Mouse (Mus musculus): ENCODE results near the gene Grk2. TPM values are rescaled to one million over a fixed set of nuclear protein-coding genes. Genes with fewer than 3 reads are reported as not detected.

Grk2 gene
- polyA plus RNA-seq, 1 experiment from 2014 or later: 11.9 TPM

- ATAC-seq: no peak
- no peaks in the 10 kb centered on the region for H3K36me3 ChIP-seq (replicated peaks; ENCODE audit: insufficient read depth, low read length)
- DNase-seq: no peak
Measured at GRCm38 (mm10) chr19:4247010-4247409, 59.0 kb downstream of the Grk2 start.

DNA sequence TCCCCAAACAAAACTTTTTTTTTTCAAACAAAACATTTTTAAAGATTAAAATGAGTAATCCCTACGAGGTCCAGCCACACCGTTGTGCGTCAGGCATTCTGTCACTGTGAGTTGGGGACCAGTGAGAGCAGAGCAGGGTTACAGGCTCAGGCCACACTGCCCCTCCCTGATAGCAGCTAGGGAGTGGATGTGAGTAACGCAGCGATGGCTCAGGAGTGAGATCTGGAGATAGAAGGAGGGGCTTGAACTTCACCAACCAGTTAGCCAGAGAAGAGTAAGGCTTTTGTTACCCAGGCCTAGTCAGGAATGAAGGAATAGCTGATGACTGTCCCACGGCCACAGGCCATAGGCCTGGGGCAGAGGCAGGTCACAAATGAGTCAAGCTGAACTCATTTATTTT, 61.2 kb downstream of the Grk2 start:
- no peak for ATAC-seq
- 80% methylated on average over 6 of the region's 6 CpGs for WGBS (ENCODE audit: insufficient replicate concordance)

More at GRCm38 (mm10) chr19:4247010-4247409, 59.0 kb downstream of the Grk2 start:
- WGBS (ENCODE audit: insufficient replicate concordance): 54% methylated on average over 1 of the region's 1 CpGs
- TF ChIP-seq CTCF (IDR thresholded peaks at IDR 0.05; ENCODE audit: low read depth) (peak; percentile 54), EP300 (IDR thresholded peaks at IDR 0.05; ENCODE audit: low read depth) (no peak)
- no peak overlapping the region for H3K4me3 ChIP-seq (ENCODE audit: low read depth, low read length)
- H3K9ac ChIP-seq (replicated peaks): no peak overlapping the region
- no peaks in the 10 kb centered on the region for H3K27me3 ChIP-seq (ENCODE audit: insufficient read depth, low read length)
- H3K4me1 ChIP-seq (ENCODE audit: insufficient read depth): no peaks in the 10 kb centered on the region
- no peak overlapping the region for H3K4me2 ChIP-seq (ENCODE audit: low read depth, low read length)
- H3K9me3 ChIP-seq (ENCODE audit: low read length): no peaks in the 10 kb centered on the region
- H3K27ac ChIP-seq (ENCODE audit: low read depth): no peak overlapping the region

GRCm38 (mm10) chr19:4242416-4242815, 63.6 kb downstream of the Grk2 start:
- no peak for ATAC-seq
- Histone ChIP-seq H3K27ac (ENCODE audit: low read depth) (no peak overlapping the region), H3K9me3 (ENCODE audit: low read length) (no peaks in the 10 kb centered on the region), H3K4me3 (ENCODE audit: low read depth, low read length) (no peak overlapping the region), H3K4me1 (ENCODE audit: insufficient read depth) (no peaks in the 10 kb centered on the region), H3K27me3 (ENCODE audit: insufficient read depth, low read length) (no peaks in the 10 kb centered on the region), H3K36me3 (replicated peaks; ENCODE audit: insufficient read depth, low read length) (no peaks in the 10 kb centered on the region), H3K4me2 (ENCODE audit: low read depth, low read length) (no peak overlapping the region), H3K9ac (replicated peaks) (no peak overlapping the region)
- TF ChIP-seq EP300 (IDR thresholded peaks at IDR 0.05; ENCODE audit: low read depth) (no peak), CTCF (IDR thresholded peaks at IDR 0.05; ENCODE audit: low read depth) (peak; percentile 55)
- 66% methylated on average over 3 of the region's 3 CpGs for WGBS (ENCODE audit: insufficient replicate concordance)
- no peak for DNase-seq

More for the DNA sequence above, 61.2 kb downstream of the Grk2 start:
- TF ChIP-seq CTCF (IDR thresholded peaks at IDR 0.05; ENCODE audit: low read depth) (no peak), EP300 (IDR thresholded peaks at IDR 0.05; ENCODE audit: low read depth) (no peak)
- Histone ChIP-seq H3K9ac (replicated peaks) (no peak overlapping the region), H3K4me1 (ENCODE audit: insufficient read depth) (no peaks in the 10 kb centered on the region), H3K36me3 (replicated peaks; ENCODE audit: insufficient read depth, low read length) (no peaks in the 10 kb centered on the region), H3K27me3 (ENCODE audit: insufficient read depth, low read length) (no peaks in the 10 kb centered on the region), H3K4me2 (ENCODE audit: low read depth, low read length) (no peak overlapping the region), H3K4me3 (ENCODE audit: low read depth, low read length) (no peak overlapping the region), H3K9me3 (ENCODE audit: low read length) (no peaks in the 10 kb centered on the region), H3K27ac (ENCODE audit: low read depth) (no peak overlapping the region)
- DNase-seq: no peak

- no peak for TF ChIP-seq EP300 (IDR thresholded peaks at IDR 0.05; ENCODE audit: low read depth)
- TF ChIP-seq CTCF (IDR thresholded peaks at IDR 0.05; ENCODE audit: low read depth): no peak
- Histone ChIP-seq H3K4me1 (ENCODE audit: insufficient read depth) (no peaks in the 10 kb centered on the region), H3K27me3 (ENCODE audit: insufficient read depth, low read length) (no peaks in the 10 kb centered on the region), H3K27ac (ENCODE audit: low read depth) (peak overlapping the region; percentile 18; the same call in 1 of the 2 replicates), H3K4me2 (ENCODE audit: low read depth, low read length) (no peak overlapping the region), H3K36me3 (replicated peaks; ENCODE audit: insufficient read depth, low read length) (no peaks in the 10 kb centered on the region), H3K9ac (replicated peaks) (no peak overlapping the region), H3K9me3 (ENCODE audit: low read length) (no peaks in the 10 kb centered on the region), H3K4me3 (ENCODE audit: low read depth, low read length) (no peak overlapping the region)
- WGBS (ENCODE audit: insufficient replicate concordance): 46% methylated on average over 8 of the region's 8 CpGs
- DNase-seq (no peak), ATAC-seq (peak; percentile 93)
Measured at GRCm38 (mm10) chr19:4240247-4240668, 65.8 kb downstream of the Grk2 start.

Small RNAs within 50 kb of the gene (microRNA-seq; reads per million reads assigned to microRNA genes)
- gene Mir6985: not detected

Other genes starting within 250 kb of the Grk2 start
- 64.5 and 67.3 TPM in 2 replicates for gene Gstp3, start 246.7 kb downstream of the Grk2 start, polyA plus RNA-seq (2015; fragmentation: Nextera tagmentation; extraction: Ambion mirVana)
- 0.38 and 0.43 TPM in 2 replicates for gene Cabp2, start 224.6 kb downstream of the Grk2 start, polyA plus RNA-seq (2015; fragmentation: Nextera tagmentation; extraction: Ambion mirVana)
- gene Cdk2ap2, start 209.0 kb downstream of the Grk2 start, polyA plus RNA-seq (2015; fragmentation: Nextera tagmentation; extraction: Ambion mirVana): 91.2 and 91.9 TPM in 2 replicates
- 6.6 and 7.4 TPM in 2 replicates for gene Pitpnm1, start 206.2 kb downstream of the Grk2 start, polyA plus RNA-seq (2015; fragmentation: Nextera tagmentation; extraction: Ambion mirVana)
- 23.1 and 26.8 TPM in 2 replicates for gene Aip, start 180.4 kb downstream of the Grk2 start, polyA plus RNA-seq (2015; fragmentation: Nextera tagmentation; extraction: Ambion mirVana)
- gene Gpr152, start 166.4 kb downstream of the Grk2 start, polyA plus RNA-seq (2015; fragmentation: Nextera tagmentation; extraction: Ambion mirVana): not detected in 2 replicates
- gene Cabp4, start 162.2 kb downstream of the Grk2 start, polyA plus RNA-seq (2015; fragmentation: Nextera tagmentation; extraction: Ambion mirVana): 0.11 and 0.15 TPM in 2 replicates
- gene Coro1b, start 157.6 kb downstream of the Grk2 start, polyA plus RNA-seq (2015; fragmentation: Nextera tagmentation; extraction: Ambion mirVana): 63.0 and 64.4 TPM in 2 replicates
- 35.7 and 35.8 TPM in 2 replicates for gene Ptprcap, start 152.6 kb downstream of the Grk2 start, polyA plus RNA-seq (2015; fragmentation: Nextera tagmentation; extraction: Ambion mirVana)
- 22.1 and 23.0 TPM in 2 replicates for gene Rps6kb2, start 142.9 kb downstream of the Grk2 start, polyA plus RNA-seq (2015; fragmentation: Nextera tagmentation; extraction: Ambion mirVana)
- 0.73 and 0.90 TPM in 2 replicates for gene Carns1, start 130.7 kb downstream of the Grk2 start, polyA plus RNA-seq (2015; fragmentation: Nextera tagmentation; extraction: Ambion mirVana)
- 8.4 and 9.9 TPM in 2 replicates for gene Tbc1d10c, start 114.9 kb downstream of the Grk2 start, polyA plus RNA-seq (2015; fragmentation: Nextera tagmentation; extraction: Ambion mirVana)
- gene Ppp1ca, start 114.2 kb downstream of the Grk2 start, polyA plus RNA-seq (2015; fragmentation: Nextera tagmentation; extraction: Ambion mirVana): 269 and 284 TPM in 2 replicates
- gene Rad9a, start 104.6 kb downstream of the Grk2 start, polyA plus RNA-seq (2015; fragmentation: Nextera tagmentation; extraction: Ambion mirVana): 8.0 and 9.0 TPM in 2 replicates
- gene Clcf1, start 92.0 kb downstream of the Grk2 start, polyA plus RNA-seq (2015; fragmentation: Nextera tagmentation; extraction: Ambion mirVana): 0.91 and 1.1 TPM in 2 replicates
- not detected in 2 replicates for gene AC109138.7, start 91.9 kb downstream of the Grk2 start, polyA plus RNA-seq (2015; fragmentation: Nextera tagmentation; extraction: Ambion mirVana)
- gene Pold4, start 74.3 kb downstream of the Grk2 start, polyA plus RNA-seq (2015; fragmentation: Nextera tagmentation; extraction: Ambion mirVana): 28.5 and 31.1 TPM in 2 replicates
- gene Ssh3, start 37.0 kb downstream of the Grk2 start, polyA plus RNA-seq (2015; fragmentation: Nextera tagmentation; extraction: Ambion mirVana): 3.3 and 3.4 TPM in 2 replicates
- 0.54 and 0.92 TPM in 2 replicates for gene Ankrd13d, start 23.1 kb downstream of the Grk2 start, polyA plus RNA-seq (2015; fragmentation: Nextera tagmentation; extraction: Ambion mirVana)
- gene Kdm2a, start 92.1 kb upstream of the Grk2 start, polyA plus RNA-seq (2015; fragmentation: Nextera tagmentation; extraction: Ambion mirVana): 7.8 and 8.5 TPM in 2 replicates
- gene Rhod, start 133.2 kb upstream of the Grk2 start, polyA plus RNA-seq (2015; fragmentation: Nextera tagmentation; extraction: Ambion mirVana): 14.8 and 19.0 TPM in 2 replicates
- 0.15 and 0.19 TPM in 2 replicates for gene Syt12, start 171.2 kb upstream of the Grk2 start, polyA plus RNA-seq (2015; fragmentation: Nextera tagmentation; extraction: Ambion mirVana)
- 5.8 and 7.6 TPM in 2 replicates for gene 2010003K11Rik, start 192.4 kb upstream of the Grk2 start, polyA plus RNA-seq (2015; fragmentation: Nextera tagmentation; extraction: Ambion mirVana)
- gene Pcx, start 204.2 kb upstream of the Grk2 start, polyA plus RNA-seq (2015; fragmentation: Nextera tagmentation; extraction: Ambion mirVana): 220 and 283 TPM in 2 replicates

Data from liver, postnatal 0 days (tissue).